Mouse (Mus musculus): ENCODE results near the gene Zbtb41. TPM values are rescaled to one million over a fixed set of nuclear protein-coding genes. Genes with fewer than 3 reads are reported as not detected.

Gene Zbtb41
- polyA plus RNA-seq, 1 experiment from 2014 or later: 8.9 TPM

DNA sequence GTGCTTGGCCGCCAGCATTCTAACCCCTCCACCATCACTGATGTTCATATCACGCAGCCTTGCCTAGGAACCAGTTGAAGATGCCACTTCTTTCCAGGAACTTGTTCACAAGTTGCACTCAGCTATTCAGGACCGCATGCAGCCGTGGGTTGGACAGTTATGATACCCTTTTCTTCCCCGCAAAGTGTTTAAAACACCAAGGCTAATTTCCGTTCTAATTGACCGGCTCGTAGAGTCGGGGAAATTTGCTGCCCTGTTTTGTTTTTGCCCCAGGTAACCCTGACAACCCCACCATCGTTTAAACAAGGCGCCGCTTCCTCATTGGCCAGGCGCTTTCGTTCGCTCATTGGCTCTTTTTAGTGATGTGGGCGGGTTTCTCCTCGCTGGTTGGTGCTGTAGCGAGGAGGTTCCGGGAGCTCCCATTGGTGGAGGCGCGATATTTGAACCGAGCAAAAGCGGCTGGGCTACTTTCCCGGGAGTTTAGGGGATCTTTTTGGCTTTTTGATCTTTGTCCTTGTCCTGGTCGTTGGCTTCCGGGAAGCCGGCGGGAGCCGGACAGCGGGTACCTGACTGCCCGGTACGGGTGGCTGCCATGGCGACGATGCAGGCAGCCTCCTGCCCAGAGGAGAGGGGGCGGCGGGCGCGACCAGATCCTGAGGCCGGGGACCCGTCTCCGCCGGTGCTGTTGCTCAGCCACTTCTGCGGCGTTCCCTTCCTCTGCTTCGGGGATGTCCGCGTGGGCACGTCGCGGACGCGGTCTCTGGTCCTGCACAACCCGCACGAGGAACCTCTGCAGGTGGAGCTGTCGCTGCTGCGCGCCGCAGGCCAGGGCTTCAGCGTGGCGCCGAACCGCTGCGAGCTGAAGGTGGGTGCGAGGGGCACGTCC lies 32.5 kb downstream of the Zbtb41 start, which contains the start of gene Aspm:
Gene Aspm, plus strand, starts transcription at position 433 of the 886 bp plus-strand sequence.
- Histone ChIP-seq H3K36me3 (ENCODE audit: control insufficient read depth, insufficient read depth, low read length) (no peaks in the 10 kb centered on the region; the same call in none of the 2 replicates), H3K4me3 (ENCODE audit: low read depth, low read length) (peak within 1 kb of the TSS; percentile 60), H3K4me2 (peak within 1 kb of the TSS; percentile 73), H3K9ac (ENCODE audit: low read depth, low read length) (peak within 1 kb of the TSS; percentile 71), H3K27me3 (ENCODE audit: control insufficient read depth, insufficient read depth, low read length) (no peaks in the 10 kb centered on the region), H3K4me1 (ENCODE audit: control insufficient read depth, insufficient read depth, low read length) (peaks cover 6% of the 10 kb centered on the region; the same call in 1 of the 2 replicates), H3K27ac (ENCODE audit: low read depth, low read length) (peak within 1 kb of the TSS; percentile 73), H3K9me3 (replicated peaks; ENCODE audit: control insufficient read depth, low read length) (no peaks in the 10 kb centered on the region)
- under 1% methylated on average over 65 of the region's 65 CpGs for WGBS (ENCODE audit: insufficient replicate concordance)
- peak; percentile 98 for ATAC-seq (replicated peaks; ENCODE audit: insufficient number of reproducible peaks, low FRiP score, low TSS enrichment)

DNA sequence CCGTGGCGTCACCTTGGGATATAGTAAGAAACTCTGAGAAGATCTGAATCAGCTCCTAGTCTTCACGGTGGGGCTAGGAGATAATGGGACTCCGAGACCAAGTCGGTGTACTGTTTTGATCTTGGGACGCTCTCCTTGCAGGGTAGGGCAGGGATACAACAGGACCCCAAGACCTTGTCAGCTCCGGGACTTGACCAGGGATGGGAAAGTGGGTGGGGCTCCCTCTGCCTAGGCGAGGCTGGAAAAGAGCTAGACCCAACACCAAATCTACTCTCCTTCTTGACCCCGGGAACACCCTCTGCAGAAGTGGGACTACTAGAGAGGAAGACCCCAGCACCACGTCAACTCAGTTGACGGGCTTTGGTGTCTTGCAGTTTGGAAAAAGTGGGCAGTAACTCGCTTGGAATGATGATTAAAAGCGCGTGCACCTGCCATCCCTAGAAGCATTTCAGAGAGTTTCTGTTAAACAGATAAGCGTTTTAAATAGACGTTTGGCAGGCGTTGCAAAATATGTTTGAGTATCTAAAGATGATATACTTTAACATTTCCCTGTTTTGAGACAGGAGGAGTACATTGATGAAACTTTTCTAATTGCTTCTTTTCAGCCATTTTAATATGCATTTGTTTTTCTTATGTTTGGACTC lies 33.3 kb downstream of the Zbtb41 start:
- peak; percentile 61 for ATAC-seq (replicated peaks; ENCODE audit: insufficient number of reproducible peaks, low FRiP score, low TSS enrichment)
- Histone ChIP-seq H3K4me1 (ENCODE audit: control insufficient read depth, insufficient read depth, low read length) (peaks cover 6% of the 10 kb centered on the region; the same call in 1 of the 2 replicates), H3K27me3 (ENCODE audit: control insufficient read depth, insufficient read depth, low read length) (no peaks in the 10 kb centered on the region), H3K4me2 (peak overlapping the region; percentile 73), H3K4me3 (ENCODE audit: low read depth, low read length) (peak overlapping the region; percentile 60), H3K36me3 (ENCODE audit: control insufficient read depth, insufficient read depth, low read length) (no peaks in the 10 kb centered on the region; the same call in none of the 2 replicates), H3K9me3 (replicated peaks; ENCODE audit: control insufficient read depth, low read length) (no peaks in the 10 kb centered on the region), H3K27ac (ENCODE audit: low read depth, low read length) (peak overlapping the region; percentile 73), H3K9ac (ENCODE audit: low read depth, low read length) (peak overlapping the region; percentile 69)
- WGBS (ENCODE audit: insufficient replicate concordance): 2% methylated on average over 17 of the region's 17 CpGs

GRCm38 (mm10) chr1:139460807-139461206 lies 38.7 kb downstream of the Zbtb41 start:
- Histone ChIP-seq H3K36me3 (ENCODE audit: control insufficient read depth, insufficient read depth, low read length) (peaks cover 7% of the 10 kb centered on the region), H3K27me3 (ENCODE audit: control insufficient read depth, insufficient read depth, low read length) (no peaks in the 10 kb centered on the region), H3K27ac (ENCODE audit: low read depth, low read length) (no peak overlapping the region), H3K4me3 (ENCODE audit: low read depth, low read length) (no peak overlapping the region), H3K4me2 (no peak overlapping the region), H3K4me1 (ENCODE audit: control insufficient read depth, insufficient read depth, low read length) (peaks cover 4% of the 10 kb centered on the region; the same call in 1 of the 2 replicates), H3K9me3 (replicated peaks; ENCODE audit: control insufficient read depth, low read length) (no peaks in the 10 kb centered on the region), H3K9ac (ENCODE audit: low read depth, low read length) (no peak overlapping the region)
- no peak for ATAC-seq (replicated peaks; ENCODE audit: insufficient number of reproducible peaks, low FRiP score, low TSS enrichment)
- 88% methylated on average over 5 of the region's 5 CpGs for WGBS (ENCODE audit: insufficient replicate concordance)

- WGBS (ENCODE audit: insufficient replicate concordance): 78% methylated on average over 11 of the region's 11 CpGs
- no peak for ATAC-seq (replicated peaks; ENCODE audit: insufficient number of reproducible peaks, low FRiP score, low TSS enrichment)
- no peak overlapping the region for H3K4me3 ChIP-seq (ENCODE audit: low read depth, low read length)
- H3K4me1 ChIP-seq (ENCODE audit: control insufficient read depth, insufficient read depth, low read length): no peaks in the 10 kb centered on the region
- no peaks in the 10 kb centered on the region for H3K27me3 ChIP-seq (ENCODE audit: control insufficient read depth, insufficient read depth, low read length)
- no peak overlapping the region for H3K27ac ChIP-seq (ENCODE audit: low read depth, low read length)
- H3K36me3 ChIP-seq (ENCODE audit: control insufficient read depth, insufficient read depth, low read length): peaks cover 27% of the 10 kb centered on the region
- no peaks in the 10 kb centered on the region for H3K9me3 ChIP-seq (replicated peaks; ENCODE audit: control insufficient read depth, low read length)
- no peak overlapping the region for H3K4me2 ChIP-seq
- no peak overlapping the region for H3K9ac ChIP-seq (ENCODE audit: low read depth, low read length)
Measured at GRCm38 (mm10) chr1:139465936-139466335, 43.8 kb downstream of the Zbtb41 start.

GRCm38 (mm10) chr1:139478898-139479297 lies 56.8 kb downstream of the Zbtb41 start:
- Histone ChIP-seq H3K9ac (ENCODE audit: low read depth, low read length) (no peak overlapping the region), H3K36me3 (ENCODE audit: control insufficient read depth, insufficient read depth, low read length) (peaks cover 50% of the 10 kb centered on the region), H3K4me2 (no peak overlapping the region), H3K4me1 (ENCODE audit: control insufficient read depth, insufficient read depth, low read length) (no peaks in the 10 kb centered on the region), H3K9me3 (replicated peaks; ENCODE audit: control insufficient read depth, low read length) (no peaks in the 10 kb centered on the region), H3K27me3 (ENCODE audit: control insufficient read depth, insufficient read depth, low read length) (no peaks in the 10 kb centered on the region), H3K4me3 (ENCODE audit: low read depth, low read length) (no peak overlapping the region), H3K27ac (ENCODE audit: low read depth, low read length) (no peak overlapping the region)
- 94% methylated on average over 11 of the region's 11 CpGs for WGBS (ENCODE audit: insufficient replicate concordance)
- no peak for ATAC-seq (replicated peaks; ENCODE audit: insufficient number of reproducible peaks, low FRiP score, low TSS enrichment)

DNA sequence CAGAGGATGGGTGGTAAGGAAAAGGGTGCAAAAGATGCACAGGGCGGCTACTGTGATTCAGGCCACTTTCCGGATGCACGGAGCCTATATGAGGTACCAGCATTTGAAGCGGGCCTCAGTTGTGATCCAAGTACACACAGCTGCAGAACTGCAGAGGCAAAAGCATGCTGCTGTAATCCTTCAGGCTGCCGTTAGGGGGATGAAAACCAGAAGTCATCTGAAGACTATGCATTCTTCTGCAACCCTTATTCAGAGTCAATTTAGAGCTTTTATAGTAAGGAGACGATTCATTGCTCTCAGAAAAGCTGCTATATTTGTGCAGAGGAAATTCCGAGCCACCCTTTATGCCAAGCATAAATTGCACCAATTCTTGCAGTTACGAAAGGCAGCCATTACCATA lies 58.2 kb downstream of the Zbtb41 start:
- Histone ChIP-seq H3K4me3 (ENCODE audit: low read depth, low read length) (no peak overlapping the region), H3K9me3 (replicated peaks; ENCODE audit: control insufficient read depth, low read length) (no peaks in the 10 kb centered on the region), H3K4me2 (no peak overlapping the region), H3K27me3 (ENCODE audit: control insufficient read depth, insufficient read depth, low read length) (no peaks in the 10 kb centered on the region), H3K4me1 (ENCODE audit: control insufficient read depth, insufficient read depth, low read length) (no peaks in the 10 kb centered on the region), H3K36me3 (ENCODE audit: control insufficient read depth, insufficient read depth, low read length) (peaks cover 38% of the 10 kb centered on the region), H3K9ac (ENCODE audit: low read depth, low read length) (no peak overlapping the region), H3K27ac (ENCODE audit: low read depth, low read length) (no peak overlapping the region)
- WGBS (ENCODE audit: insufficient replicate concordance): 89% methylated on average over 8 of the region's 8 CpGs
- no peak for ATAC-seq (replicated peaks; ENCODE audit: insufficient number of reproducible peaks, low FRiP score, low TSS enrichment)

DNA sequence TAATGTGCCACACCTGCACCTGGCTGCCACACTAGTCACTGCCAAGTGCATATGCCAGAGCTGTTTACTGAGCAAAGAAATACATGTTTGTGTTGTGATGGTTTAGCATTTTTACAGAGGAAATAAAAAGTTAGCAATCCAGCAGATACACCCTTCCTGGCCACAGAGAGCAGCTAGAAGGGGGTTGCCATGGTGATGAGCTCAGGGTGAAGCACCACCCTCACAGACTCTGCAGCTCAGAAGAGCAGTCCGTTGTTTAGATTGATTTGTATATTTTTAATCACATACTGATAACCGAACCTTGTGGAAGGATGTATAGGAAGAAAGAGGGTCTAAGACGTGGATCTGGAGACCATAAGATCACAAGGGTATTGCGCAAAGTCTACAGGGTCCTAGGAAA lies 59.1 kb downstream of the Zbtb41 start:
- Histone ChIP-seq H3K36me3 (ENCODE audit: control insufficient read depth, insufficient read depth, low read length) (peaks cover 38% of the 10 kb centered on the region), H3K27me3 (ENCODE audit: control insufficient read depth, insufficient read depth, low read length) (no peaks in the 10 kb centered on the region), H3K4me1 (ENCODE audit: control insufficient read depth, insufficient read depth, low read length) (no peaks in the 10 kb centered on the region), H3K4me3 (ENCODE audit: low read depth, low read length) (no peak overlapping the region), H3K4me2 (no peak overlapping the region), H3K9ac (ENCODE audit: low read depth, low read length) (no peak overlapping the region), H3K9me3 (replicated peaks; ENCODE audit: control insufficient read depth, low read length) (no peaks in the 10 kb centered on the region), H3K27ac (ENCODE audit: low read depth, low read length) (no peak overlapping the region)
- WGBS (ENCODE audit: insufficient replicate concordance): 82% methylated on average over 4 of the region's 4 CpGs
- no peak for ATAC-seq (replicated peaks; ENCODE audit: insufficient number of reproducible peaks, low FRiP score, low TSS enrichment)

DNA sequence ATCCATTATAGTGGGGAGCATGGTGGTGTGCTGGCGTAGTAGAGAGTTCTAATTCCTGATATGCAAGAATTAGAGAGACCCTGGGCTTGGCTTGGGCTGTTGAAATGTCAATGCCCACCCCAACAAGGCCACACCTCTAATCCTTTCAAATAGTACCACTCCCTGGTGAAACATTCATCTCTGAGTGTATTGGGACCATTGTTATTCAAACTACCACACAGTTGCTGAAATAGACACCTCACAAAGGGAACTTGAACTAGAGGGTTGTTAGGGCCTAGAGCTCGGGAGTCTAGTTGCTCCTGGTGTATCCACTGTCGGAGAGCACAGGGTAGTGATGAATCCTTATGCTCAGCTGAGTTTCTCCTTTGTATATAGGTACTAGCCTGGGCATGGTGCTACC lies 72.5 kb downstream of the Zbtb41 start:
- 96% methylated on average over 3 of the region's 3 CpGs for WGBS (ENCODE audit: insufficient replicate concordance)
- no peaks in the 10 kb centered on the region for H3K27me3 ChIP-seq (ENCODE audit: control insufficient read depth, insufficient read depth, low read length)
- H3K9me3 ChIP-seq (replicated peaks; ENCODE audit: control insufficient read depth, low read length): no peaks in the 10 kb centered on the region
- no peak overlapping the region for H3K4me3 ChIP-seq (ENCODE audit: low read depth, low read length)
- no peak overlapping the region for H3K9ac ChIP-seq (ENCODE audit: low read depth, low read length)
- H3K4me2 ChIP-seq: no peak overlapping the region
- peaks cover 12% of the 10 kb centered on the region for H3K36me3 ChIP-seq (ENCODE audit: control insufficient read depth, insufficient read depth, low read length)
- no peak overlapping the region for H3K27ac ChIP-seq (ENCODE audit: low read depth, low read length)
- ATAC-seq (replicated peaks; ENCODE audit: insufficient number of reproducible peaks, low FRiP score, low TSS enrichment): no peak
- no peaks in the 10 kb centered on the region for H3K4me1 ChIP-seq (ENCODE audit: control insufficient read depth, insufficient read depth, low read length)
